Mouse (Mus musculus) ovary, adult 18-20 months (tissue): ENCODE data around the gene 4930503B20Rik.

Experiments used
- DNase-seq: peaks from one replicate; pipeline ENCODE4 v3.0.0; 2022; ENCODE audit warnings: low spot score, mixed read lengths

Gene 4930503B20Rik

GRCm38 (mm10) chr3:146650716-146651115 is 401 bp downstream of the 4930503B20Rik start:
- no peak for DNase-seq

- DNase-seq: no peak
Observed at GRCm38 (mm10) chr3:146649311-146649894, 1.7 kb downstream of the 4930503B20Rik start.

- no peak for DNase-seq
Observed at GRCm38 (mm10) chr3:146641818-146642427, 9.2 kb downstream of the 4930503B20Rik start.

- DNase-seq: no peak
Observed at GRCm38 (mm10) chr3:146632506-146632905, 18.6 kb downstream of the 4930503B20Rik start.

GRCm38 (mm10) chr3:146628227-146628982 is 22.7 kb downstream of the 4930503B20Rik start:
- DNase-seq: no peak

- no peak for DNase-seq
Observed at GRCm38 (mm10) chr3:146625766-146626165, 25.4 kb downstream of the 4930503B20Rik start.

GRCm38 (mm10) chr3:146621966-146622365 is 29.2 kb downstream of the 4930503B20Rik start:
- no peak for DNase-seq

- DNase-seq: no peak
Observed at GRCm38 (mm10) chr3:146620555-146621249, 30.4 kb downstream of the 4930503B20Rik start.

- no peak for DNase-seq
Observed at GRCm38 (mm10) chr3:146620101-146620500, 31.0 kb downstream of the 4930503B20Rik start.

GRCm38 (mm10) chr3:146618357-146618756 is 32.8 kb downstream of the 4930503B20Rik start:
- DNase-seq: no peak

GRCm38 (mm10) chr3:146617946-146618345 is 33.2 kb downstream of the 4930503B20Rik start:
- DNase-seq: no peak

GRCm38 (mm10) chr3:146616533-146617283 is 34.4 kb downstream of the 4930503B20Rik start:
- no peak for DNase-seq

GRCm38 (mm10) chr3:146615496-146615895 is 35.6 kb downstream of the 4930503B20Rik start, which contains the start of gene Dnase2b:
Gene Dnase2b (minus strand): TSS chr3:146615596.
- no peak for DNase-seq

- no peak for DNase-seq
Observed at GRCm38 (mm10) chr3:146611821-146612220, 39.3 kb downstream of the 4930503B20Rik start.

GRCm38 (mm10) chr3:146611261-146611660 is 39.9 kb downstream of the 4930503B20Rik start:
- no peak for DNase-seq

- DNase-seq: no peak
Observed at GRCm38 (mm10) chr3:146610322-146610721, 40.8 kb downstream of the 4930503B20Rik start.

- no peak for DNase-seq
Observed at GRCm38 (mm10) chr3:146607368-146607767, 43.7 kb downstream of the 4930503B20Rik start.

GRCm38 (mm10) chr3:146604647-146605046 is 46.5 kb downstream of the 4930503B20Rik start:
- no peak for DNase-seq

- DNase-seq: no peak
Observed at GRCm38 (mm10) chr3:146602531-146602930, 48.6 kb downstream of the 4930503B20Rik start.

GRCm38 (mm10) chr3:146601205-146601604 is 49.9 kb downstream of the 4930503B20Rik start:
- DNase-seq: no peak

GRCm38 (mm10) chr3:146599198-146599900 is 51.8 kb downstream of the 4930503B20Rik start:
- DNase-seq: no peak
